Mouse (Mus musculus) CH12.LX (cell line): ENCODE measurements around the gene Prss30. TPM values are rescaled to one million over a fixed set of nuclear protein-coding genes. Genes with fewer than 3 reads are reported as not detected.

ENCODE experiments used
- DNase-seq: peaks from one replicate; pipeline ENCODE4 v3.0.0-alpha.2; 2013; ENCODE audit errors: extremely low read depth
- H3K27ac ChIP-seq: 2 replicates; pipeline ENCODE4 v1.5.1; 2012; ENCODE audit warnings: low read depth, mild to moderate bottlenecking, control low read depth, moderate library complexity; ENCODE audit not compliant: insufficient read depth
- H3K27me3 ChIP-seq: replicated peaks from 2 replicates; pipeline ENCODE3; 2012; ENCODE audit warnings: inconsistent platforms
- H3K36me3 ChIP-seq, 2 experiments: replicated peaks in 1 of 2; 2 replicates each; pipeline versions ENCODE3 to v1.6.1; 2012; ENCODE audit warnings: inconsistent platforms in 1 of 2, low read length in 1 of 2, mild to moderate bottlenecking in 1 of 2, mixed read lengths in 1 of 2, moderate library complexity in 1 of 2; ENCODE audit not compliant: control insufficient read depth in 1 of 2, insufficient read depth in 1 of 2
- H3K4me1 ChIP-seq, 2 experiments: 2 replicates each; pipeline ENCODE4 v1.6.1; 2012; ENCODE audit warnings: inconsistent platforms in 1 of 2, moderate library complexity in 1 of 2; ENCODE audit not compliant: insufficient read depth in 2 of 2, control insufficient read depth in 1 of 2
- H3K4me2 ChIP-seq: 2 replicates; pipeline ENCODE4 v1.6.1; 2012; ENCODE audit warnings: low read depth, mild to moderate bottlenecking, control low read depth; ENCODE audit not compliant: poor library complexity, insufficient read depth, severe bottlenecking
- H3K4me3 ChIP-seq, 3 experiments: fragments of 150-350 bp in 1 of 3; sonication (generic) in 1 of 3; replicated peaks in 1 of 3; 2 replicates each; pipeline versions ENCODE3 to v1.5.1; 2011 to 2012; ENCODE audit warnings: low read depth in 2 of 3, low read length in 2 of 3, mild to moderate bottlenecking in 2 of 3, moderate library complexity in 2 of 3, control low read depth in 1 of 3, improper control_type of control experiment in 1 of 3, inconsistent platforms in 1 of 3, mixed read lengths in 1 of 3; ENCODE audit not compliant: poor library complexity in 1 of 3
- H3K79me2 ChIP-seq: replicated peaks from 2 replicates; pipeline ENCODE4 v1.6.1; 2012; ENCODE audit warnings: mild to moderate bottlenecking, moderate library complexity; ENCODE audit not compliant: control insufficient read depth, poor library complexity, insufficient read depth, severe bottlenecking; ENCODE audit errors: extremely low read depth
- H3K9ac ChIP-seq: 2 replicates; pipeline ENCODE4 v1.6.1; 2012; ENCODE audit warnings: low read depth, mild to moderate bottlenecking, control low read depth, moderate library complexity; ENCODE audit not compliant: insufficient read depth
- H3K9me3 ChIP-seq: replicated peaks from 2 replicates; pipeline ENCODE3; 2012; ENCODE audit warnings: low read length, inconsistent platforms, mixed read lengths
- BHLHE40 ChIP-seq: IDR thresholded peaks from 2 replicates; pipeline ENCODE4 v1.6.1; 2011; ENCODE audit warnings: mild to moderate bottlenecking, low read depth, low read length, improper control_type of control experiment
- CHD1 ChIP-seq: IDR thresholded peaks from 2 replicates; pipeline ENCODE4 v1.6.1; 2012; ENCODE audit warnings: low read depth, low read length, improper control_type of control experiment, inconsistent platforms
- CHD2 ChIP-seq: IDR thresholded peaks from 2 replicates; pipeline ENCODE4 v1.6.1; 2011; ENCODE audit warnings: low read length, improper control_type of control experiment
- CTCF ChIP-seq, 2 experiments: IDR thresholded peaks in 1 of 2; conservative IDR thresholded peaks in 1 of 2; 2 replicates each; pipeline ENCODE4 v1.5.1; 2011 to 2012; ENCODE audit warnings: low read depth in 2 of 2, low read length in 2 of 2, improper control_type of control experiment in 1 of 2, inconsistent platforms in 1 of 2, mild to moderate bottlenecking in 1 of 2, moderate library complexity in 1 of 2
- ELF1 ChIP-seq: IDR thresholded peaks from 2 replicates; pipeline ENCODE4 v1.6.1; 2014; ENCODE audit warnings: low read depth, mild to moderate bottlenecking, inconsistent platforms, low read length, improper control_type of control experiment
- EP300 ChIP-seq: IDR thresholded peaks from 2 replicates; pipeline ENCODE4 v1.6.1; 2011; ENCODE audit warnings: low read length, improper control_type of control experiment
- ETS1 ChIP-seq: conservative IDR thresholded peaks from 2 replicates; pipeline ENCODE4 v1.6.1; 2012; ENCODE audit warnings: low read depth, mild to moderate bottlenecking, inconsistent platforms, low read length, improper control_type of control experiment, moderate library complexity
- HCFC1 ChIP-seq: IDR thresholded peaks from 2 replicates; pipeline ENCODE4 v1.6.1; 2012; ENCODE audit warnings: low read depth, mild to moderate bottlenecking, inconsistent platforms, low read length, improper control_type of control experiment
- IRF4 ChIP-seq: IDR thresholded peaks from 2 replicates; pipeline ENCODE4 v1.6.1; 2014; ENCODE audit warnings: low read depth, mild to moderate bottlenecking, inconsistent platforms, low read length, improper control_type of control experiment
- JUN ChIP-seq: IDR thresholded peaks from 2 replicates; pipeline ENCODE4 v1.6.1; 2011; ENCODE audit warnings: low read depth, mild to moderate bottlenecking, low read length, improper control_type of control experiment, moderate library complexity; ENCODE audit not compliant: insufficient read depth
- JUND ChIP-seq: conservative IDR thresholded peaks from 2 replicates; pipeline ENCODE4 v1.6.1; 2011; ENCODE audit warnings: low read depth, low read length, improper control_type of control experiment
- MAX ChIP-seq: IDR thresholded peaks from 2 replicates; pipeline ENCODE4 v1.6.1; 2011; ENCODE audit warnings: low read length, improper control_type of control experiment
- MAZ ChIP-seq: IDR thresholded peaks from 2 replicates; pipeline ENCODE4 v1.6.1; 2012; ENCODE audit warnings: low read depth, mild to moderate bottlenecking, inconsistent platforms, low read length, improper control_type of control experiment, moderate library complexity
- MEF2A ChIP-seq: IDR thresholded peaks from 2 replicates; pipeline ENCODE4 v1.6.1; 2014; ENCODE audit warnings: low read depth, mild to moderate bottlenecking, inconsistent platforms, low read length, improper control_type of control experiment, borderline replicate concordance
- MXI1 ChIP-seq: IDR thresholded peaks from 2 replicates; pipeline ENCODE4 v1.6.1; 2011; ENCODE audit warnings: mild to moderate bottlenecking, low read depth, low read length, improper control_type of control experiment
- MYC ChIP-seq: IDR thresholded peaks from 2 replicates; pipeline ENCODE4 v1.6.1; 2011; ENCODE audit warnings: low read depth, mild to moderate bottlenecking, improper control_type of control experiment, low read length
- NELFE ChIP-seq: IDR thresholded peaks from 2 replicates; pipeline ENCODE4 v1.6.1; 2011; ENCODE audit warnings: low read depth, low read length, improper control_type of control experiment
- NRF1 ChIP-seq: IDR thresholded peaks from 2 replicates; pipeline ENCODE4 v1.6.1; 2014; ENCODE audit warnings: low read depth, mild to moderate bottlenecking, inconsistent platforms, low read length, improper control_type of control experiment, moderate library complexity
- POLR2A ChIP-seq: IDR thresholded peaks from 2 replicates; pipeline ENCODE4 v1.6.1; 2011; ENCODE audit warnings: low read depth, mild to moderate bottlenecking, improper control_type of control experiment, low read length
- RAD21 ChIP-seq: IDR thresholded peaks from 2 replicates; pipeline ENCODE4 v1.6.1; 2011; ENCODE audit warnings: low read depth, mild to moderate bottlenecking, low read length, improper control_type of control experiment, moderate library complexity
- RCOR1 ChIP-seq: conservative IDR thresholded peaks from 2 replicates; pipeline ENCODE4 v1.6.1; 2012; ENCODE audit warnings: low read depth, mild to moderate bottlenecking, inconsistent platforms, low read length, improper control_type of control experiment
- SIN3A ChIP-seq: IDR thresholded peaks from 2 replicates; pipeline ENCODE4 v1.6.1; 2012; ENCODE audit warnings: low read length, improper control_type of control experiment, inconsistent platforms
- SMC3 ChIP-seq: IDR thresholded peaks from 2 replicates; pipeline ENCODE4 v1.6.1; 2011; ENCODE audit warnings: low read depth, low read length, improper control_type of control experiment
- TCF12 ChIP-seq: IDR thresholded peaks from 2 replicates; pipeline ENCODE4 v1.6.1; 2014; ENCODE audit warnings: low read depth, mild to moderate bottlenecking, inconsistent platforms, low read length, improper control_type of control experiment
- USF1 ChIP-seq: IDR thresholded peaks from 2 replicates; pipeline ENCODE4 v1.6.1; 2014; ENCODE audit warnings: low read depth, mild to moderate bottlenecking, inconsistent platforms, low read length, improper control_type of control experiment
- USF2 ChIP-seq: conservative IDR thresholded peaks from 2 replicates; pipeline ENCODE4 v1.6.1; 2011; ENCODE audit warnings: low read depth, low read length, improper control_type of control experiment
- ZC3H11A ChIP-seq: IDR thresholded peaks from 2 replicates; pipeline ENCODE4 v1.6.1; 2012; ENCODE audit warnings: low read depth, mild to moderate bottlenecking, inconsistent platforms, low read length, improper control_type of control experiment
- ZNF384 ChIP-seq: IDR thresholded peaks from 2 replicates; pipeline ENCODE4 v1.6.1; 2012; ENCODE audit warnings: low read depth, low read length, improper control_type of control experiment, inconsistent platforms
- dilution Hi-C: fragments of 300-500 bp; cut with MboI; formaldehyde crosslinking; loops from 2 replicates; pipeline ENCODE4 v1.14.3; 2020; ENCODE audit warnings: low sequenced_read_pairs; ENCODE audit not compliant: extremely low pct_unique_long_range_greater_than_20kb, extremely low pct_ligation_motif_present
- in situ Hi-C: fragments of 300-500 bp; cut with MboI; formaldehyde crosslinking; loops from 3 replicates; pipeline ENCODE4 v1.14.3; 2019; ENCODE audit warnings: low sequenced_read_pairs, low pct_ligation_motif_present, low pct_unique_long_range_greater_than_20kb, mixed read lengths
- polyA plus RNA-seq: library from polyadenylated mRNA; unstranded; fragments of >175 nt; gene quantifications from 2 replicates; pipeline ENCODE4 v1.2.1, GENCODE M21; 2012; ENCODE audit warnings: low read depth; ENCODE audit not compliant: insufficient read length
- total RNA-seq, 2 experiments: library from RNA; depleted of rRNA; stranded (reverse); fragments of 300-350 nt in 1 of 2; fragments of >200 nt in 1 of 2; gene quantifications; 2 replicates each; pipeline ENCODE4 v1.2.3; 2012 to 2014

The Prss30 gene
- total and polyA plus RNA-seq, 3 experiments = 0.30 to 0.69 TPM; not detected in 1

GRCm38 (mm10) chr17:23994667-23995066, 14.3 kb upstream of the Prss30 start:
- no peaks in the 10 kb centered on the region for H3K79me2 ChIP-seq

GRCm38 (mm10) chr17:23993559-23994428, 13.4 kb upstream of the Prss30 start:
- Histone ChIP-seq H3K79me2 (no peaks in the 10 kb centered on the region), H3K4me2 (no peak overlapping the region; the same call in 1 of the 2 replicates), H3K9me3 (no peaks in the 10 kb centered on the region), H3K9ac (no peak overlapping the region), H3K36me3 (no peaks in the 10 kb centered on the region)
- no peak for TF ChIP-seq SIN3A
- peak; percentile 64; the same call in 1 of the 2 replicates for TF ChIP-seq MYC
- TF ChIP-seq RCOR1 = 0 out of 2 replicates have a peak, but pooled peaks have one; percentile 46
- peak; percentile 89 for TF ChIP-seq ELF1
- TF ChIP-seq ZC3H11A = peak; percentile 35; the same call in 1 of the 2 replicates
- peak; percentile 84 for TF ChIP-seq SMC3
- peak; percentile 35 for TF ChIP-seq HCFC1
- TF ChIP-seq ETS1 = 0 out of 2 replicates have a peak, but pooled peaks have one; percentile 28
- TF ChIP-seq TCF12 = peak; percentile 62
- TF ChIP-seq CHD1 = no peak
- TF ChIP-seq CTCF (conservative IDR thresholded peaks at IDR 0.05 in 1 of 2, IDR thresholded peaks at IDR 0.05 in 1 of 2; ENCODE audit: low read depth in 2 of 2, low read length in 2 of 2) = peak; percentile 16 to 92; a peak in 2 of 4 replicates
- peak; percentile 85 for TF ChIP-seq ZNF384
- TF ChIP-seq USF1 = no peak
- TF ChIP-seq MAZ = 0 out of 2 replicates have a peak, but pooled peaks have one; percentile 32
- peak; percentile 75; the same call in 1 of the 2 replicates for TF ChIP-seq MAX
- TF ChIP-seq JUND = peak; percentile 37; the same call in 1 of the 2 replicates
- peak; percentile 49; the same call in 1 of the 2 replicates for TF ChIP-seq NELFE
- peak; percentile 78 for TF ChIP-seq IRF4
- no peak for TF ChIP-seq JUN
- TF ChIP-seq MEF2A = peak; percentile 60; the same call in 1 of the 2 replicates
- peak; percentile 97 for TF ChIP-seq BHLHE40
- peak; percentile 68 for TF ChIP-seq MXI1
- peak; percentile 45 for TF ChIP-seq EP300
- TF ChIP-seq RAD21 = peak; percentile 88
- no peak for TF ChIP-seq POLR2A
- TF ChIP-seq NRF1 = peak; percentile 78
- no peak for TF ChIP-seq USF2
- TF ChIP-seq, all 38 proteins: peak for 21
- Histone ChIP-seq H3K27ac (no peak overlapping the region), H3K27me3 (peaks cover 63% of the 10 kb centered on the region), H3K4me1 (peaks cover 6 to 17% of the 10 kb centered on the region in 2 experiments), H3K4me3 (no peak overlapping the region)
- DNase-seq = peak; percentile 94
- dilution Hi-C loops = no loop called here
- in situ Hi-C loops = no loop called here

More at GRCm38 (mm10) chr17:23994667-23995066, 14.3 kb upstream of the Prss30 start:
- dilution Hi-C loops = no loop called here
- TF ChIP-seq MEF2A (no peak), NRF1 (no peak), NELFE (no peak), BHLHE40 (no peak), HCFC1 (no peak), USF2 (no peak), MAZ (no peak), CHD2 (no peak)
- TF ChIP-seq, all 38 proteins: peak for 0
- peaks cover 6 to 17% of the 10 kb centered on the region in 2 experiments for H3K4me1 ChIP-seq
- no peaks in the 10 kb centered on the region for H3K9me3 ChIP-seq
- H3K36me3 ChIP-seq = no peaks in the 10 kb centered on the region
- peaks cover 68% of the 10 kb centered on the region for H3K27me3 ChIP-seq
- H3K9ac ChIP-seq = no peak overlapping the region
- no peak for DNase-seq
- in situ Hi-C loops = no loop called here
- no peak overlapping the region for H3K4me3 ChIP-seq
- H3K4me2 ChIP-seq = no peak overlapping the region
- H3K27ac ChIP-seq = no peak overlapping the region
